Mouse (Mus musculus): Measurements from ENCODE around the gene Ddah2. TPM values are rescaled to one million over a fixed set of nuclear protein-coding genes. Genes with fewer than 3 reads are reported as not detected.

The Ddah2 gene
- polyA plus RNA-seq, 1 experiment from 2014 or later: 492 TPM

Other genes with a start within 250 kb of the Ddah2 start
- 24.9 and 26.2 TPM in 2 replicates for gene Stk19, start 222.1 kb upstream of the Ddah2 start, polyA plus RNA-seq (2016; fragmentation: Nextera tagmentation; extraction: Ambion mirVana)
- gene Dxo, start 222.0 kb upstream of the Ddah2 start, polyA plus RNA-seq (2016; fragmentation: Nextera tagmentation; extraction: Ambion mirVana): 70.8 and 81.7 TPM in 2 replicates
- 58.3 and 65.7 TPM in 2 replicates for gene Skiv2l, start 208.8 kb upstream of the Ddah2 start, polyA plus RNA-seq (2016; fragmentation: Nextera tagmentation; extraction: Ambion mirVana)
- 125 and 134 TPM in 2 replicates for gene Nelfe, start 208.6 kb upstream of the Ddah2 start, polyA plus RNA-seq (2016; fragmentation: Nextera tagmentation; extraction: Ambion mirVana)
- gene Cfb, start 196.5 kb upstream of the Ddah2 start, polyA plus RNA-seq (2016; fragmentation: Nextera tagmentation; extraction: Ambion mirVana): 1.4 and 3.0 TPM in 2 replicates
- 9.3 and 10.8 TPM in 2 replicates for gene Zbtb12, start 179.6 kb upstream of the Ddah2 start, polyA plus RNA-seq (2016; fragmentation: Nextera tagmentation; extraction: Ambion mirVana)
- 0.18 TPM in 1 of 2 replicates, not detected in the other for gene Gm20547, start 177.0 kb upstream of the Ddah2 start, polyA plus RNA-seq (2016; fragmentation: Nextera tagmentation; extraction: Ambion mirVana)
- 0.84 and 1.1 TPM in 2 replicates for gene C2, start 160.8 kb upstream of the Ddah2 start, polyA plus RNA-seq (2016; fragmentation: Nextera tagmentation; extraction: Ambion mirVana)
- 114 TPM in 2 replicates for gene Ehmt2, start 160.6 kb upstream of the Ddah2 start, polyA plus RNA-seq (2016; fragmentation: Nextera tagmentation; extraction: Ambion mirVana)
- not detected in 2 replicates for gene Slc44a4, start 144.6 kb upstream of the Ddah2 start, polyA plus RNA-seq (2016; fragmentation: Nextera tagmentation; extraction: Ambion mirVana)
- 16.2 and 18.9 TPM in 2 replicates for gene Neu1, start 127.8 kb upstream of the Ddah2 start, polyA plus RNA-seq (2016; fragmentation: Nextera tagmentation; extraction: Ambion mirVana)
- 0.19 TPM in 1 of 2 replicates, not detected in the other for gene Hspa1b, start 99.8 kb upstream of the Ddah2 start, polyA plus RNA-seq (2016; fragmentation: Nextera tagmentation; extraction: Ambion mirVana)
- gene Gm20481, start 89.1 kb upstream of the Ddah2 start, polyA plus RNA-seq (2016; fragmentation: Nextera tagmentation; extraction: Ambion mirVana): not detected in 2 replicates
- 1.9 and 2.0 TPM in 2 replicates for gene Hspa1a, start 86.9 kb upstream of the Ddah2 start, polyA plus RNA-seq (2016; fragmentation: Nextera tagmentation; extraction: Ambion mirVana)
- 1.0 and 1.1 TPM in 2 replicates for gene Hspa1l, start 86.3 kb upstream of the Ddah2 start, polyA plus RNA-seq (2016; fragmentation: Nextera tagmentation; extraction: Ambion mirVana)
- 222 and 234 TPM in 2 replicates for gene Lsm2, start 77.2 kb upstream of the Ddah2 start, polyA plus RNA-seq (2016; fragmentation: Nextera tagmentation; extraction: Ambion mirVana)
- 169 and 171 TPM in 2 replicates for gene Vars, start 58.0 kb upstream of the Ddah2 start, polyA plus RNA-seq (2016; fragmentation: Nextera tagmentation; extraction: Ambion mirVana)
- 0.10 and 0.13 TPM in 2 replicates for gene Vwa7, start 42.5 kb upstream of the Ddah2 start, polyA plus RNA-seq (2016; fragmentation: Nextera tagmentation; extraction: Ambion mirVana)
- 3.2 and 3.3 TPM in 2 replicates for gene Sapcd1, start 31.0 kb upstream of the Ddah2 start, polyA plus RNA-seq (2016; fragmentation: Nextera tagmentation; extraction: Ambion mirVana)
- gene Msh5, start 12.3 kb upstream of the Ddah2 start, polyA plus RNA-seq (2016; fragmentation: Nextera tagmentation; extraction: Ambion mirVana): 2.9 and 3.4 TPM in 2 replicates
- gene Clic1, start 9.1 kb upstream of the Ddah2 start, polyA plus RNA-seq (2016; fragmentation: Nextera tagmentation; extraction: Ambion mirVana): 194 and 195 TPM in 2 replicates
- not detected in 2 replicates for gene Ly6g6c, start 6.4 kb downstream of the Ddah2 start, polyA plus RNA-seq (2016; fragmentation: Nextera tagmentation; extraction: Ambion mirVana)
- gene Mpig6b, start 7.1 kb downstream of the Ddah2 start, polyA plus RNA-seq (2016; fragmentation: Nextera tagmentation; extraction: Ambion mirVana): 0.68 and 0.76 TPM in 2 replicates
- gene Ly6g6e, start 17.9 kb downstream of the Ddah2 start, polyA plus RNA-seq (2016; fragmentation: Nextera tagmentation; extraction: Ambion mirVana): 1.3 and 2.5 TPM in 2 replicates
- 0.68 and 1.0 TPM in 2 replicates for gene Ly6g6d, start 19.0 kb downstream of the Ddah2 start, polyA plus RNA-seq (2016; fragmentation: Nextera tagmentation; extraction: Ambion mirVana)
- gene Ly6g6f, start 26.6 kb downstream of the Ddah2 start, polyA plus RNA-seq (2016; fragmentation: Nextera tagmentation; extraction: Ambion mirVana): 0.44 and 0.66 TPM in 2 replicates
- gene Abhd16a, start 30.2 kb downstream of the Ddah2 start, polyA plus RNA-seq (2016; fragmentation: Nextera tagmentation; extraction: Ambion mirVana): 74.5 and 75.3 TPM in 2 replicates
- gene Ly6g5c, start 49.2 kb downstream of the Ddah2 start, polyA plus RNA-seq (2016; fragmentation: Nextera tagmentation; extraction: Ambion mirVana): not detected in 2 replicates
- 1.1 and 1.3 TPM in 2 replicates for gene Ly6g5b, start 56.4 kb downstream of the Ddah2 start, polyA plus RNA-seq (2016; fragmentation: Nextera tagmentation; extraction: Ambion mirVana)
- 22.4 and 23.7 TPM in 2 replicates for gene Gpank1, start 62.4 kb downstream of the Ddah2 start, polyA plus RNA-seq (2016; fragmentation: Nextera tagmentation; extraction: Ambion mirVana)
- 266 and 270 TPM in 2 replicates for gene Csnk2b, start 63.0 kb downstream of the Ddah2 start, polyA plus RNA-seq (2016; fragmentation: Nextera tagmentation; extraction: Ambion mirVana)
- gene D17H6S53E, start 67.3 kb downstream of the Ddah2 start, polyA plus RNA-seq (2016; fragmentation: Nextera tagmentation; extraction: Ambion mirVana): 7.1 and 10.1 TPM in 2 replicates
- gene Apom, start 73.0 kb downstream of the Ddah2 start, polyA plus RNA-seq (2016; fragmentation: Nextera tagmentation; extraction: Ambion mirVana): 0.61 and 0.70 TPM in 2 replicates
- 70.4 TPM in 2 replicates for gene Bag6, start 76.1 kb downstream of the Ddah2 start, polyA plus RNA-seq (2016; fragmentation: Nextera tagmentation; extraction: Ambion mirVana)
- 212 and 231 TPM in 2 replicates for gene Prrc2a, start 105.9 kb downstream of the Ddah2 start, polyA plus RNA-seq (2016; fragmentation: Nextera tagmentation; extraction: Ambion mirVana)
- gene Aif1, start 117.0 kb downstream of the Ddah2 start, polyA plus RNA-seq (2016; fragmentation: Nextera tagmentation; extraction: Ambion mirVana): 4.7 and 4.9 TPM in 2 replicates
- gene Lst1, start 129.4 kb downstream of the Ddah2 start, polyA plus RNA-seq (2016; fragmentation: Nextera tagmentation; extraction: Ambion mirVana): 5.6 and 6.0 TPM in 2 replicates
- 0.49 and 0.64 TPM in 2 replicates for gene Ltb, start 135.4 kb downstream of the Ddah2 start, polyA plus RNA-seq (2016; fragmentation: Nextera tagmentation; extraction: Ambion mirVana)
- gene Tnf, start 143.0 kb downstream of the Ddah2 start, polyA plus RNA-seq (2016; fragmentation: Nextera tagmentation; extraction: Ambion mirVana): not detected in 2 replicates
- gene Lta, start 146.3 kb downstream of the Ddah2 start, polyA plus RNA-seq (2016; fragmentation: Nextera tagmentation; extraction: Ambion mirVana): not detected in 2 replicates
- 0.45 and 1.1 TPM in 2 replicates for gene Gm16181, start 161.8 kb downstream of the Ddah2 start, polyA plus RNA-seq (2016; fragmentation: Nextera tagmentation; extraction: Ambion mirVana)
- 4.3 and 4.8 TPM in 2 replicates for gene Atp6v1g2, start 174.6 kb downstream of the Ddah2 start, polyA plus RNA-seq (2016; fragmentation: Nextera tagmentation; extraction: Ambion mirVana)
- gene Nfkbil1, start 176.8 kb downstream of the Ddah2 start, polyA plus RNA-seq (2016; fragmentation: Nextera tagmentation; extraction: Ambion mirVana): 13.3 and 15.5 TPM in 2 replicates
- gene Ddx39b, start 182.7 kb downstream of the Ddah2 start, polyA plus RNA-seq (2016; fragmentation: Nextera tagmentation; extraction: Ambion mirVana): 620 and 638 TPM in 2 replicates
- gene H2-D1, start 203.7 kb downstream of the Ddah2 start, polyA plus RNA-seq (2016; fragmentation: Nextera tagmentation; extraction: Ambion mirVana): 17.8 and 18.8 TPM in 2 replicates

All from limb, embryonic 12.5 days (tissue).